Mouse (Mus musculus): ENCODE measurements around the gene Sgsm2. TPM values are rescaled to one million over a fixed set of nuclear protein-coding genes. Genes with fewer than 3 reads are reported as not detected.

Sgsm2 gene
- total RNA-seq, 2 experiments from 2014 or later: 10.5 to 12.0 TPM

GRCm38 (mm10) chr11:74894619-74895018 is 2.2 kb downstream of the Sgsm2 start:
- DNase-seq (ENCODE audit: low spot score in 2 of 2): no peak

GRCm38 (mm10) chr11:74883098-74883497 is 13.8 kb downstream of the Sgsm2 start:
- no peak for DNase-seq (ENCODE audit: low spot score in 2 of 2)

GRCm38 (mm10) chr11:74881979-74882378 is 14.9 kb downstream of the Sgsm2 start:
- DNase-seq (ENCODE audit: low spot score in 2 of 2): no peak

- no peak for DNase-seq (ENCODE audit: low spot score in 2 of 2)
Observed at GRCm38 (mm10) chr11:74880999-74881398, 15.9 kb downstream of the Sgsm2 start.

GRCm38 (mm10) chr11:74876801-74877200 is 20.1 kb downstream of the Sgsm2 start:
- DNase-seq (ENCODE audit: low spot score in 2 of 2): peak in 1 of 2 experiments; percentile 54

GRCm38 (mm10) chr11:74874630-74875029 is 22.2 kb downstream of the Sgsm2 start:
- DNase-seq (ENCODE audit: low spot score in 2 of 2): no peak

- no peak for DNase-seq (ENCODE audit: low spot score in 2 of 2)
Observed at GRCm38 (mm10) chr11:74870991-74871622, 25.8 kb downstream of the Sgsm2 start.

- no peak for DNase-seq (ENCODE audit: low spot score in 2 of 2)
Observed at GRCm38 (mm10) chr11:74870544-74870943, 26.3 kb downstream of the Sgsm2 start.

GRCm38 (mm10) chr11:74869603-74870002 is 27.3 kb downstream of the Sgsm2 start:
- DNase-seq (ENCODE audit: low spot score in 2 of 2): no peak

- DNase-seq (ENCODE audit: low spot score in 2 of 2): no peak
Observed at GRCm38 (mm10) chr11:74868046-74868760, 28.7 kb downstream of the Sgsm2 start.

- DNase-seq (ENCODE audit: low spot score in 2 of 2): peak; percentile 52 to 75
Observed at GRCm38 (mm10) chr11:74867181-74867580, 29.7 kb downstream of the Sgsm2 start.

- peak; percentile 70 to 87 for DNase-seq (ENCODE audit: low spot score in 2 of 2)
Observed at GRCm38 (mm10) chr11:74866640-74867039, 30.2 kb downstream of the Sgsm2 start.

- no peak for DNase-seq (ENCODE audit: low spot score in 2 of 2)
Observed at GRCm38 (mm10) chr11:74865252-74865651, 31.6 kb downstream of the Sgsm2 start.

GRCm38 (mm10) chr11:74864421-74864820 is 32.4 kb downstream of the Sgsm2 start:
- no peak for DNase-seq (ENCODE audit: low spot score in 2 of 2)

- no peak for DNase-seq (ENCODE audit: low spot score in 2 of 2)
Observed at GRCm38 (mm10) chr11:74863471-74863870, 33.4 kb downstream of the Sgsm2 start.

GRCm38 (mm10) chr11:74862129-74862528 is 34.7 kb downstream of the Sgsm2 start:
- no peak for DNase-seq (ENCODE audit: low spot score in 2 of 2)

GRCm38 (mm10) chr11:74857756-74858155 is 39.1 kb downstream of the Sgsm2 start:
- DNase-seq (ENCODE audit: low spot score in 2 of 2): no peak

GRCm38 (mm10) chr11:74850998-74851661 is 45.7 kb downstream of the Sgsm2 start:
- no peak for DNase-seq (ENCODE audit: low spot score in 2 of 2)

- peak; percentile 38 to 70 for DNase-seq (ENCODE audit: low spot score in 2 of 2)
Observed at GRCm38 (mm10) chr11:74847919-74848521, 48.8 kb downstream of the Sgsm2 start.

- no peak for DNase-seq (ENCODE audit: low spot score in 2 of 2)
Observed at GRCm38 (mm10) chr11:74845784-74846183, 51.1 kb downstream of the Sgsm2 start.

- DNase-seq (ENCODE audit: low spot score in 2 of 2): no peak
Observed at GRCm38 (mm10) chr11:74843761-74844160, 53.1 kb downstream of the Sgsm2 start.

GRCm38 (mm10) chr11:74843435-74843714 is 53.5 kb downstream of the Sgsm2 start:
- DNase-seq (ENCODE audit: low spot score in 2 of 2): peak in 1 of 2 experiments; percentile 15
